Mouse (Mus musculus) CH12.LX (cell line): ENCODE data around the gene Fbxo31.

Experiments
- CHD1 ChIP-seq: IDR thresholded peaks from 2 replicates; pipeline ENCODE4 v1.6.1; 2012; ENCODE audit warnings: low read depth, low read length, improper control_type of control experiment, inconsistent platforms
- CTCF ChIP-seq, 2 experiments: IDR thresholded peaks in 1 of 2; conservative IDR thresholded peaks in 1 of 2; 2 replicates each; pipeline ENCODE4 v1.5.1; 2011 to 2012; ENCODE audit warnings: low read depth in 2 of 2, low read length in 2 of 2, improper control_type of control experiment in 1 of 2, inconsistent platforms in 1 of 2, mild to moderate bottlenecking in 1 of 2, moderate library complexity in 1 of 2
- E2F4 ChIP-seq: IDR thresholded peaks from 2 replicates; pipeline ENCODE4 v1.6.1; 2011; ENCODE audit warnings: low read depth, low read length, improper control_type of control experiment; ENCODE audit not compliant: insufficient replicate concordance
- EP300 ChIP-seq: IDR thresholded peaks from 2 replicates; pipeline ENCODE4 v1.6.1; 2011; ENCODE audit warnings: low read length, improper control_type of control experiment
- KAT2A ChIP-seq: IDR thresholded peaks from 2 replicates; pipeline ENCODE4 v1.6.1; 2012; ENCODE audit warnings: low read length, improper control_type of control experiment, inconsistent platforms; ENCODE audit not compliant: insufficient replicate concordance
- MAFK ChIP-seq: IDR thresholded peaks from 2 replicates; pipeline ENCODE4 v1.6.1; 2011; ENCODE audit warnings: low read length, improper control_type of control experiment; ENCODE audit not compliant: insufficient replicate concordance
- MXI1 ChIP-seq: IDR thresholded peaks from 2 replicates; pipeline ENCODE4 v1.6.1; 2011; ENCODE audit warnings: mild to moderate bottlenecking, low read depth, low read length, improper control_type of control experiment
- NRF1 ChIP-seq: IDR thresholded peaks from 2 replicates; pipeline ENCODE4 v1.6.1; 2014; ENCODE audit warnings: low read depth, mild to moderate bottlenecking, inconsistent platforms, low read length, improper control_type of control experiment, moderate library complexity
- POLR2A ChIP-seq: IDR thresholded peaks from 2 replicates; pipeline ENCODE4 v1.6.1; 2011; ENCODE audit warnings: low read depth, mild to moderate bottlenecking, improper control_type of control experiment, low read length
- ZC3H11A ChIP-seq: IDR thresholded peaks from 2 replicates; pipeline ENCODE4 v1.6.1; 2012; ENCODE audit warnings: low read depth, mild to moderate bottlenecking, inconsistent platforms, low read length, improper control_type of control experiment
- ZMIZ1 ChIP-seq: IDR thresholded peaks from 2 replicates; pipeline ENCODE4 v1.6.1; 2012; ENCODE audit warnings: low read depth, mild to moderate bottlenecking, inconsistent platforms, low read length, improper control_type of control experiment

- TF ChIP-seq CHD1 (no peak), MAFK (peak; percentile 92), E2F4 (no peak), POLR2A (peak; percentile 84), ZC3H11A (no peak), CTCF (conservative IDR thresholded peaks at IDR 0.05 in 1 of 2, IDR thresholded peaks at IDR 0.05 in 1 of 2; ENCODE audit: low read depth in 2 of 2, low read length in 2 of 2) (no peak), EP300 (no peak), NRF1 (peak; percentile 85), MXI1 (no peak; the same call in 1 of the 2 replicates), KAT2A (peak; percentile 82; the same call in 1 of the 2 replicates), ZMIZ1 (0 out of 2 replicates have a peak, but pooled peaks have one; percentile 44)
Observed at GRCm38 (mm10) chr8:121578676-121579451, at the start of gene Fbxo31.
